Mouse (Mus musculus): ENCODE measurements at regions not wholly inside any gene's neighbourhood (a gene's known extent, or its start where the extent isn't known, plus 50 kb on each side); places are given as distances from the start of the nearest gene placed in this dataset.

DNA sequence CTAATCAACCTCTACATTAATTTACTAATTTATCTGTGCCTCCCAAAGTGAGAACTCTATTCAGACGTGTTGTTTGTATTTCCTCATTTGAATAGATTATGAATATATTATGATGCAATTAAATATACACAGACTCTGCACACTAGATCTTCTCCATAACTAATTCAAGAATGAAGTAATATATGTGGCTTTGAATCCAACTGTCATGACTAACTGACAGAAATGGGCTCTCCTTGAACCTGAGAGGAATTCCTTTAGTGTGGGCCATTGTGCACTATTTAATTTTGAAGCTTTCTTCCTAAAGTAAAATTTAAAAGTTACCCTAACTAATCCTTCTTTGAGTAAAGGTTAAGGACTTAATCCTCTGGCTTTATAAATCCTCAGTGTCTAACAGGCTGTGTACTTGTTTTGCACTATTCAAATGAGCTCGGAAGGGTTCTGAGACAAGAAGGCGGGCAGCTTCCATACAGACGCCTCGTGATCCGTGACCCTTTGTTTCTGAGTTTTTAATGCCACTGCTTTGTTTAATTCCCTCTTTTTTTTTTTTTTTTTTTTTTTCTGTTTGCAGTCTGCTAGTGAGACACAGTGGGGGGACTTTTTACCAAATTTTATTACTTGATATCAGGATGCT is 128.0 kb upstream of the Sox2 start:
- DNase-seq (ENCODE audit: extremely low spot score): no peak

DNA sequence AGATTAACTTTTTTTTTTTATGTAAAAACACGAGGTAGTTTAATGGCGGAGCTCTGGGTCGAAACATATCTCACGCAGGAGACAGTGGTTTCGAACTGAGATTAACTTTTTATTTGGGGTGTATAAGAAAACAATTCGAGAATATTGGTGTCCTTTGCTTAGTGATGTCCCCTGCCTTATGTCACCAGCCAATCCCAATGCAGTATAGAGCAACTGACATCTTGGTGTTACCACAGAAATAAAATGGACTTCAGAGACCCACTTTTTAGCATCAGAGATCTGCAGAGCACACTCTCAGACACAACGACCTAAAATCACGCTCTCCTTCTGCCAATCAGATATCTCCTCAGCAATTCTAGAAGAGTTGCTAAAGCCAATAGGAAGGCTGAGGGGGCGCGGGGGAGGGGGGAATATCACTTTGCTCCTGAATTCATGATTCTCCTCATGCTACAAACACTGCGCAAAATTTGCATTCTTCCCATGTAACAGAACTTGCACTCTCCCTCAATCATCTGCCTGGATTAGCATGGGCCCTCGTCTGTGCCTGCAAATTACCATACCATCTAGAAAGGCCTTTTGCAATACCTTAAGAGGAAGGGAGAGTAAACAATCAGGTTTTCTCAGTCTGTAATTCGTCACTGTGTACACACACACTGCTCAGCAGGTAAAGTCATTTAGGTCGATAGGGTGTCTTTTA is 128.7 kb upstream of the Sox2 start:
- no peak for DNase-seq (ENCODE audit: extremely low spot score)

DNA sequence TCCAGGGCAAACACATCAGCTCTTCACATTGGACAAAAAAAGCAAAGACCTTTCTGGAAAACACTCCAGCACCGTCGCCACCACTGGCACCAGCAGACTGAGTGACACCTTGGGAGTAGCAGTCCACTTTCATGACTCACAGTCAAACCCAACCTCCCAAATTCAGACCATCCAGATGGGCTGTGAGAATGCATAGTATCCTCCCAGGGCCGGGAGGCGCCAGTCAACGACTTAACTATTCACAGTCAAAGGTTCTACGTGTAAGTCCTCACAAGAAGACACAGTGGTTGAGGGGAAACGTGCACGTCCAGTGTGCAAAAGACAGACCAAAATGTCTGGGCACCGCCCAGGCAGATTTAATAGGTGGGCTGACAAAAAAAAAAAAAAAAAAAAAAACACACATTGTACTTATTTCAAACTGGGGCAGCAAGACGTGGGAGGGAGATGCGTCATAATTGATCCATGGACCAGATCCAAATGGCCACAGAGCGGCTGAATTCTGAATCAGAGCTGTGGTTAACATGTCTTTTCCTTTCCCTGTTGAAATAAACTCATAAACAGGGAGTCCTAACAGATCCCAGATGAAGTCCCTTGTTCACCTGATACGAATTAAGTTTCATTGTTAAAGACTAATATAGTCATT is 137.6 kb upstream of the Sox2 start:
- no peak for DNase-seq (ENCODE audit: extremely low spot score)

DNA sequence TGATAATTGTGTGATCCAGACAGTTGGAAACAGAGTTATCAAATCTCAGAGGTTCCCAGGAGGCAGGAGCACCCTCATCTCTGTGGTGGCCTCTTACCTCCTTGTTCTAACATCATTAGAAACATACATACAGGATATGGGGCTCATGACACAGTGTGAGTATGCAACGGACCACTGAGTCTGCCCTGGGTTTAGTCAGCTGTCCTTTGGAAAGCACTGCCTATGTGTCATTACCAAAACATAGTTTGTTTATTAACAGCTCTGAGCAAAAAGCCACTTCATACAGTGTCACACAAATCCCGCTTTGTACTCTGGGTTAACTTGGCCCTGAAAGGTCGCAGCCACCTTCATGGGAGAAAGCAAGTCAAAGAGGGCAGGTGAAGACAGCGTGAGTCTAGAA is 139.5 kb upstream of the Sox2 start:
- DNase-seq (ENCODE audit: extremely low spot score): no peak

DNA sequence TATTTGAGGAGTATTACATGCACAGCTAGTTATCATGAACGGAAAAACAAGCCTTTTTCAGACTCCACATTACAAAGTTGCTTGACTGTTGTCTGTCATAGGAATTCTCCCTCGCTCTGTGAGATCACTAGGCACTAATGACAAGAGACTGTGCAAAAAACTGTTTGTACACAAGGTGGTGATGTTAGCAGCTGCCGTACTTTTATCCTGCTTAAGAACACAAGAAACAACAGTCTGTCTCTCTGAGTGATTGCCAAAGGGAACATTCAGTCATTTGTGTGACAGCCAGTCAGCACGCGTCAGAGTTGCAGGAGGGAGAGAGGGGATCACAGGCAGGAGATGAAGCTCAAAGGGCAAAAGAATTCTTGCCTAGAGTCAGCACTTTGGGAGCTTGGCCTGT is 141.0 kb upstream of the Sox2 start:
- DNase-seq (ENCODE audit: extremely low spot score): peak; percentile 4

DNA sequence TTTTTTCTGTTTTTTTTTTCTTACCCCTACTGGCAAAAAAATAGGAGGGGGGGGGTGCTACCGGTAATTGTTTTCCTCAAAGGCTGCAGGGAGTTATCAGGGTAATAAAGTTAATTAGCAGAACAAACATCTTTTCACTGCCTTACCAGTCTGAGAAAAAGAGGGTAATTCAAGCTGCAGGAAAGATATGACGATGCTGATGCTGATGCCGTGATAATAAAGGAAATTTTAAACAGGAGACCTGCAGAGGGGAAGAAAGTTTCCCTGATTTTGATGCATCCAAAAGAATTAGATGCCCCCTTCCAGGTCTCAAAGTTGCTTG is 145.7 kb upstream of the Sox2 start:
- DNase-seq (ENCODE audit: extremely low spot score): no peak

DNA sequence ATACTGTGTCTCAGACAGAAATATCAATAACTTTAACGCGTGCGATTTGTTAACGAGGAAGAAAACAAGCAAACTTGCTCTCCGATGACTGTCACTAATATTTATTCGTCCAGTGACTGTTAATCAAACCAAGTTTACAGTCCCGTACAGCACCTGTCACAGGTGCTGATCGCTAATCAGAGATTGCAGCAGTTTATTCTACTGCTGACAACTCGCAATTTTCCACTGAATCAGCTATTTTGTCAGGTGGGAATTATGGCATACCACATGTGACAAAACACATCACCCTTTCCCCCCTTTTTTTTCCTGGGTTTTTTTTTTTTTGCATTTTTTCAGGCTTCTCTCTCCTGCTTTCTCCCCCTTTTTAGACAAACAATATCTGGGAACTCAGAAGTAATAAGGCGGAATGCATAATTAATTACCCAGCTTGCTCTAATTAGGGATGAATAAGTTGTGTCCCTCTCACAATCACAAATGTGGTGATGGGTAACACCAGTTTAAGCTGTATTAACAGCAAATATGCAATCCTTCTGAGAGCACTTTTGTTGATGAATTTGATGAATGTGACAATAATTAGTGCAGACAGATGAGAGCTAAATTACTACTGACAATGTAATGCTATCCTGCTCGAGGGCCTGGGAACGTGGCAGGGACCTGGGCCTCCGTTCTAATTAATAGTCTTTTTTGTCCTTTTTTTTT is 146.2 kb upstream of the Sox2 start:
- no peak for DNase-seq (ENCODE audit: extremely low spot score)

DNA sequence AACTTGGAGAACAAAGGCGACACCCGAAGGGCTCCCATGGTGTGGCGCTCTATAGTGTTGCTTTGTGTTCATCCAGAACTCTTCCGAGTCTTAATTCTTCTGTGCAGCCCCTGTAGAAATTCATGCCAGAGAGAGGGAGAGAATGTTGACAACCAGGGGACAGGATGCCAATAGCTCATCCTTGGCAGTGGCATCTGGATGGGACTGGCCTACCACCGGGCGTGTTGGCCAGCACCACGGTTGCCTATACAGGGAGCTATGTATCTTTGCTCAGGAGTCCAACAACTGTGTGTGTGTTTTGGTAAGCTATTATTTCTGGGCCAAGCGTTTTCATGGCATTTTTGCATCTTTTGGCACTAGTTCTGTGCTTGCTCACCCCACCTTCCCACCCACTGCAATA is 153.4 kb upstream of the Sox2 start:
- DNase-seq (ENCODE audit: extremely low spot score): no peak

DNA sequence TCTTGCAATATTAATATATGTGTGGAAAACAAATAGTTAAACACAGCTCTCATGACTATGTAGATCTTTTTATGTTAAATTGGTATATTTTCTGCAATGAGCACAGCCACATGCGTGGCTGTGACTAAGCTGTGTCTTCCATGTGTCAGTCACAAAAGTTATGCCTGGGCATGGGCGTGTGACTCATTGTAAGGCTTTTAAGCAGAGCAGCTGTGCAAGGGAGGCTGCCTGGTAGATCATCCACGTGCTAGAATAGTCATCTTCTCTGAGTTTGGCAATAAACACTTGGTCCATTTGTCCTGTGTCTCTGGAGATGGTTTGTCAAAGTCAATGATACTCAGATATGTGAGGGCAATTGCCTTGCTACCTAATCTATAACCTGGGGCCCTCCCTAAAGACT is 154.6 kb upstream of the Sox2 start:
- DNase-seq (ENCODE audit: extremely low spot score): no peak

DNA sequence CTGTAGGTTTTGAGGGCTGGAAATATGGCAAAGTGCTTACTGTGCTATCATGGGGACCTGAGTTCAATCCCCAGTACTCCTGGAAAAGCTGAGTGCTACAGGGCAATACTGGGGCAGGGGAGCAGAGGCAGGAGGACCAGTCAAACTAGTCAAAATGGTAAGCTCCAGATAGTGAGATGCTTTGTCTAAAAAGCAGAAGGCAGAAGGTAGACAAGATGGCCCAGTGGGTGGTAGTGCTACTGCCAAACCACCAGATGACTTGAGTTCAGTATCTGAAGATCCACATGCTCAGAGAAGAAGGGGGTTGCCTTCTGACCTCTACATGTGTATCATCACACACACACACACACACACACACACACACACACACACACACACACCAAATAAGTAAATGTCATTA is 156.3 kb upstream of the Sox2 start:
- no peak for DNase-seq (ENCODE audit: extremely low spot score)

DNA sequence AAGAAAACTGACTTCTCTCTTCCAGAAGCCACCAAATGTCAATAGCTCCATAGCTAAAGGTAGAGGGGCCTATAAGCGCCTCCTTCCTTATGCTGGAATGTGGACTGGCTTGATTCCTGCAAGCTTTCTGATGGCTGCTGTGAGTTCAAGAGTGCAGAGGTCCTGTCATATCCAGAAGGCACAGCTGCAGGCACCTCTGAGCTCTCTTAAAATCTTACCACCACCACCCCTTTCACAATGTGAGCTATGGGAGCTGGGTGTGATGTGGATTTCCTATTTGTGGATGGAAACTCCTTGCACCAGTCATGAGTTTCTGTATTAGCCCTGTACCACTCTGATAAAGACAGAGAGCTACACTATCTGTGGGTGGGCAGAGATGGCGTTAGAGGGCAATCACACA is 161.2 kb upstream of the Sox2 start:
- DNase-seq (ENCODE audit: extremely low spot score): no peak

DNA sequence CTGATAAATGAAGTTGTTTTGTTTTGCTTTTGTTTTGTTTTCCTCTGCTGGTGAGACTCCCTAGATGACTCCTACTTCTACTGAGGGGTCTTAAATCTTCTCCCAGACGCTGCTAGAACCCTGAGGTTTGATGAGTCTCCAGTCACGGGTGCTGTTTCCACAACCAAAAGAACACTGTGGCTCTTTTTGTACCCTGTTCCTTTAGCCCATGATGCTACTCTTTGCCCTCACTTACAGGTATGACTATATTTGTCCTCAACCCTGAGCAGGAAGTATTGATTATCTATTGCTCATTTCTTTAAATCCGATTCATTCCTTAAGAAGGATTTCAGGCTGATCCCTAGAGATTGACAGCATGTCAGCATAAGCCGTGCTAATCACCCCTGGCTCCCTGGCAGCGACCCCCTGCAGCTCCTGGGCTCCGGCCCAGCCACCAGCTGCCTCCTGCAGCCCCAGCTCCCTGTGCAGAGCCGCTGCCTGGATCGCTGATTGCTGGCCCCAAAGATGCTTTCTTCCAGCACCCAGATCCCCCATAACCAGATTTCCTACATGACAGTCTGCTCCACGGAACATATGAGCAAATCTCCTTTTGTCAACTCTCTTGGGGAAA is 163.7 kb upstream of the Sox2 start:
- no peak for DNase-seq (ENCODE audit: extremely low spot score)

DNA sequence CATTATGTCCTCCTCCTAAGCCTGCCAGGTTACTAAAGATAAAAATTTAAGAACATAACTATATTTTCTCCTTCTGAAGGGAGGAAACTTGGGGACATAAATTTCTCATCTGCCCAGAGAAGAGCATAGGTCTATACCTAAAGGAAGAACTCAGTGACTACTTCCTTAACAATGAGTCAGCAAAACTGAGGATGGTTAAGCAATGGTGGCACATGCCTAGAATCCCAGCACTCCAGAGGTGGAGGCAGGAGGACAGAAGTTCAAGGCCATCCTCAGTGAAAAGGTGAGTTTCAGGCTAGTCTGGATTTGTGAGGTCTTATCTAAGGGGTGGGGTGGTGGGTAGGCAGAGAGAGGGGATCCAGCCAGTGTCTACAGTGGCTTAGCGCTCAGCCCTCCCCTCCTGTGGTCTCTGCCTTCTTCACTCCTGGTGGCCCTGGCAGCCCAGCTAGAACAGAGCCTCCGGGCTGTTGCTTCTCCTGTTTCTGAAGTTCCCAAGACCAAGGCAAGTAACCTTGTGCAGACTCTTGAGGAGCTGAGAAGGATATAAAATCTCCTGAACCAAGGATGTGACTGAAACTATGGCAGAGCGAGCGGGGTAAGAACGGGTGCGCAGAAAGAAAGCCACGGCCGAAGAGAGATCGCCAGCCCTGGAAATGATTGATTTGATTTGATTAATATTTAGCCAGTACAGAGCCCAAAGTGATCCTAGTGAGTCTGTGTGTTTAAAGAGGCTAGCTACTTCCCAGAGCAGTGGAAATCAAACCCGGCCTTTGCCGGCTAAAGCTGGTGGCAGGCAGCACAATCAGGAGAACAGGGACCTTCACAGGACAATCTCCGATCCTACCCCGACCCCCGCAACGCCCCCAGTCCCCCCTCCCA is 164.6 kb upstream of the Sox2 start:
- DNase-seq (ENCODE audit: extremely low spot score): no peak

DNA sequence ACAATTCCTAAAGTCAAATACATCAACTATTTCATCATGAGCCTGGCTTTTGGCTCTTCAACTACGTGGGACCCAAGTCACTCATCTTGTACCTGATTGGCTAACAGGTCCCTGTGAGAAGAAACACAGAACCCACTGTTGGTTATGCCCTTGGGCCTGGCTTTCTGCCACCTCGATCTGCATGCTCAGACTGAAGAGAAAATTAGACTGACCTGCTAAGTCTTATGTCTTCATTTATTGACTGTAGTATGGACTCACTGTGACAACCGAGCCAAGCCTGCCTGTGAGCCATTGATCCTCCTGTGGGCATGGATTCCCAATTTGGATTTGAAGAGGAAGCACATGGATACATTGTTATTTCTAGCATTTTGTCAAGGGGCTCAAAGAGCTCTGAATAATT is 166.3 kb upstream of the Sox2 start:
- no peak for DNase-seq (ENCODE audit: extremely low spot score)

DNA sequence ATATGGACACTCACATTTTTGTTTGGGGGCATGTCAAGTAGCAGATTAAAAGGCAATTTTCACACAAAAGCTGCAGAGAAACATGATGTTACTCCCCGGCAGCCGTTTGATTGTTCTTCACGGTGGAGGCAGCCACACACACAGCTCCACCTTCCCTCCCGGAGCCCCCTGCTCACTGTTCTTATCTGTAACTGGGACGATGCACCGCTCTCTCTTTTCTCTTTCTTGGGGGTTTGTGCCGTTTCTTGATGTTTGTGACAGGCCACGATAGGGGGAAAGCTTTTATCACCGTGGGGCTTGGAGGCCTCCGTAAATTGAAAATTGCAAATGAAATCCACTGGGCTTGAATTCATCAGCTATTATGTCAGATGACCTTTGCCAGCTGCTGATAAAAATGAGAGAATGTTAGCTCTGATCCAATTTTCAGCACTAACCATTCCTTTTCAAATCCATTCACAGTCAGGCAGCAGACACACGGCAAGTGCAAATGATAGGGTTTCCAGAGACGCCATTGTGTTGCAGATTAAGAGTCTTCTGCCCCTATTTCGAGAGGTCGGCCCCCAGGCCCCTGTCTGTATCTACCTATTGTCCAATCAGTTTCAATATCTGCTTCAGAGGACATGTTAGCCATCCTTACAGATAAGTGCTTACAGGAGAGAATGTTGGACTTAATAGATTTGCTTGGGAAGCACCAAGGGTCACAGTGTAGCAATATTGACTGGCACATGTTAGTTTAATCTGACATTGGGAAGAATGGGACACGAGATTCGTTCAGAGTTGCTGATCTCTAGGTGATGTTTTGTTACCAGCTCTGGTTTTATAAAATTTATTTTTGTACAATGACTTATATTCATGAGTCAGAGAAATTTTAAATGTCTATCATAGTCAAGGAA is 168.1 kb upstream of the Sox2 start:
- DNase-seq (ENCODE audit: extremely low spot score): peak; percentile 14

DNA sequence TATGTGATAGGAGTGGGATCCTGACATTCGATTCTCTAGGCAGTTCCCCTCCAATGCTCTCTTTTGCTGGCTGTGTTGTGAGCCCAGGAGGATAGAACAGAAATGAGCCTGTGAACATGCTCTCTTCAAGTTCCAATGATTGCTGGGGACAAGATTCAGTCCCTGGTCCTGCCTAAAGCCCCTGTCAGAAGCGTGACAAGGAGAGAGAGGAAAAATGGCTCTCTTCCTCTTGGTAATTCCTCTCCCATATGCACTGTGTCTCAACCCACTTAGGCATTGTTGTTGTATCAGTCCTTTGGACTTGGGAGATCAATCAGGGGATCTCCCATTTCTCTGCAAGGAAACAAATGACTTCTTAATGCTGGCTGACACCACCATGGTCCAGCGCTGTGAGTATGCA is 168.9 kb upstream of the Sox2 start:
- DNase-seq (ENCODE audit: extremely low spot score): no peak

DNA sequence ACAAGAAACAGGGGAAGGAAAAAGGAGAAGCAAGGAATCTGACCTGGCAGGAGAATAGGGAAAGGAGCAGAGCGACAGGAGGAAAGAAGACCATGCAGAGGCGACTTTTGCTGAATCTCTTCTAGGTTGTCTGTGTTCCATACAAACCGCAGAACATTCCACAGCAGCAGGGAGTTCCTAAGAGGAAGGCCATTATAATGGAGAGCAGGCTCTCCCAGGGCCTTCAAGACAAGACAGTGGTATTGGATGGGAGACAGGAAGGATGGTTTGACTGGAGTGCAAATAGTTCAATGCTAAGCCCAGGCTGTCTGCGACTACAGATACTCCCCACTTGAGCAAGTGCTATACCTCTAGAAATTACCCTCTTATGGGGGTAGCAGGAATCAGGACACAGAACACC is 176.1 kb upstream of the Sox2 start:
- DNase-seq (ENCODE audit: extremely low spot score): no peak

DNA sequence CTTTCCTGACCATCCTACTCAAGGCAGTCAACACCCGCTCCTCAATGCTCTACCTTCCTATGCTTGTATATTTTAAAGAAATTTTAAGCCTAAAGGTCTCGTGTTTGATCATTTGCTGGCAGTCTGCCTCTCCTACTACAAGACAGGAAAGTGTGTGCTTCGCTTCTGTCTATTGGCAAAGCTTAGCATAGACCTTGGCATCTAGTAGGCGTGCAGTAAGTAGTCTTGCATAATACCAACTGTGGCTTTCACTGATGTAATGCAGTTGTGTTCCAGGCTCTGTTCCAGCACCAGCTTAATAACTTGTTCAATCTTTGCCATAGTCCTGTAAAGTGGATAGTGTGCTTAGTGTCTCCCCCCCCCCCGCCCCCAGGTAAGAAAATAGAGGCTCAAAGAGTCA is 179.5 kb upstream of the Sox2 start:
- no peak for DNase-seq (ENCODE audit: extremely low spot score)

DNA sequence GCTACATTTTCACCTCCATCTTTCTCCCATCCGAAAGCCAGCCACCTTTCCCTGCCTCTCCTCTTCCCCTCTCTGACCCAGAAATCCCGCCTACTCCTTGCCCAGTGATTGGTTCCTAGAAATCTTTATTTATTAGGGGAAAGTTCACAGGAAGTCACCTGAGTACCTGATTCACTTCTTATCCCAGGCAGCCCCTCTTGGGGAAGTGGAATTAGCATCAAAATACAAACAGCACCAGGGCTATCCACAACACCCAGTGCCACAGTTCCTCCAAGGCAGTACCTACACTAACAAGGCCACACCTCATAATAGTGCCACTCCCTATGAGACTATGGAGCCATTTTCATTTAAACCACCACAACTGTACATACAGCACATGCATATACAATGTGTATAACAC is 180.3 kb upstream of the Sox2 start:
- DNase-seq (ENCODE audit: extremely low spot score): no peak

DNA sequence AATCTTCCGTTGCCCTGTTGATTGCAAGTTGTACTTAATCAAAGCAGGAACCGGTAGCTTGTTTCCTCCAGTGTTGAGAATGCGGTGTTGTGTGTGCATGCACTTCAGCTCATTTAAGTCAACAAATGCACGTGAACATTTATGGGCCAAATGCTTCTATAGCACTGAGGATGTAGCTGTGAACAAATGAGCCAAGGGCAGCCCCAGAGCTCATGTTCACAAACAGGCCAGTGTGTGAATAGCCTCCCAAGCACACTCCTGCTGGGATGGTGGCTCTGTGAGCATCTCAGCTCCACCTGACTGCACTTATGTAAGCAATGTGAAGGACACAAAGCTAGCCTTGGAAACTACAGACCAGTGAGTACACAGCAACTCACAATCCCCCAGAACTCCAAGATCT is 183.9 kb upstream of the Sox2 start:
- no peak for DNase-seq (ENCODE audit: extremely low spot score)
